Mouse (Mus musculus) right cerebral cortex, postnatal 4 days (tissue): ENCODE measurements around the gene Tmem216.

Experiments
- DNase-seq: peaks from one replicate; pipeline ENCODE4 v3.0.0-alpha.2; 2022

The Tmem216 gene

GRCm38 (mm10) chr19:10555624-10556510, at the start of gene Tmem216:
TSS of gene Tmem216 (minus strand) at chr19:10556238.
- DNase-seq: peak; percentile 84

DNA sequence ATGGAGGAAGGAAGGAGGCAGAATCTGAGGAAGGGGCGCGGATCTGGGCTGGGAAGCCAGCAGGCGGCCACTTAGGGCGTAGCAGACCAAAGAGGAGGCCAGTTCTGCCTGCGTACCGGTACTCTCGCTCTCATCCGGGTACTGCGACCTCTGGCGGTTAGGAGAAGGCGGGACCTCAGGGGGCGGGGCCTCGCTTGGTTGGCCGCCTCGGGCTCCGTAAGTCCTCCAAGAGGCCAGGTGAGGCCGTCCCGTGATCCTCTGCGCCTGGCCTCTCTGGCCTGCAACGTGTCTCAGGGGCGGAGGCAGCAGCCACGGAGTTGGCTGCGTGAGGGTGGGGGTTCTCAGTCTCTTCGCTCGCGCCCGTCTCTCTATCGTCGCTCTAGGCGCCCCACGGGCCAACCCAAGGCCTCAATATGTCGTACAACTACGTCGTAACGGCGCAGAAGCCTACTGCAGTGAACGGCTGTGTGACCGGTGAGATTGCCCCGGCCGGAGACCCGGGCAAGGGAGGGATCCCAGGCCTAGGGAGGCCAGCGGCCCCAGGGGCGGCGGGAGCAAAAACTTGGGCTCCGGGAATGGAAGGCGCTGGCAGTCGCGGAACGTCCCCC, 49.4 kb upstream of the Tmem216 start, which contains the start of the genes Ddb1 and Tkfc:
Gene Ddb1, plus strand, starts transcription at position 35 of the 608 bp plus-strand sequence.
Gene Tkfc, minus strand, starts transcription at position 362 of the 608 bp plus-strand sequence.
- peak; percentile 98 for DNase-seq

- DNase-seq: no peak
These were observed 48.5 kb upstream of the Tmem216 start for GRCm38 (mm10) chr19:10604534-10604933.

DNA sequence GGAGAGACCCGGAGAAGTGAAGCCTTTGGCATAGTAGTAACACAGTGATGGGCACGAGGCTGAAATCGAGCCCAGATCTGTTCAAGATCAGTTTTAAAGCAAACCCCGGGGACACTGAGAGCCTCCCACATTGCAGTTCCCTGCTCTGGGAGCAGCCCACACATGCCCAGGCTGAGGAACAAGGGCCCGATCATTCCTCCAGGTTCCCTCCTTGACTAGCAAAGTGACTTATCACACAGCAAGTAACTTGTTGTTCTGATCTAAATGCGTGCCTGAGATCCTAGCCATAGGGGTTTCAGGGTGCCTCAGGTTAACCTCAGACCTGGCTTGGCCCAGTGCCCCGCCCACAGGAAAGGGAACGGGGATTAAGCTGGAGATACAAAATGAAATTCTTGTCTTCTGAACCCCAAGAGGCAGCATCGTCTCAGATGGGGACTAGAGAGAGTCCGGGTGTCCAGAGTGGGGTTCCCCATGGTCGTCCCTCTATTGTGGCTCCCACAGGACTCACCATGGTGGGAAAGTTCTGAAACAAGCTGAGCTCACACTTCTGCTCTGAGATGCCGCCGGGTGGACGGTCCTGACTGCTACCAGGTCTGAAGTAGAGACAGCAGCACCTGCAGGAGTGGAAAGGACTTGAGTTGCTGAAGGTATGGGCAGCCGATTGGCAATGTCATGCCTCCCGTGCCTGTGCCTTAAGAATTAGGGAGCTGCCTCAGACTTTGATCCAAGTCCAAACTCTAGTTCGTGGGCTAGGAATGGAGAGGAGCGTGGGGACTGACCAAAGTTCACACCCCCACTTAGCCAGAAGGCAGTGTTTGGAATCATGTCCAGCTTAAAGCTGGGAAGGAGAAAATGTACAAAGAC, 47.9 kb upstream of the Tmem216 start:
- no peak for DNase-seq

- peak; percentile 96 for DNase-seq
These were observed 46.7 kb upstream of the Tmem216 start for GRCm38 (mm10) chr19:10602787-10603186.

- no peak for DNase-seq
These were observed 46.3 kb upstream of the Tmem216 start for GRCm38 (mm10) chr19:10602247-10602769.

DNA sequence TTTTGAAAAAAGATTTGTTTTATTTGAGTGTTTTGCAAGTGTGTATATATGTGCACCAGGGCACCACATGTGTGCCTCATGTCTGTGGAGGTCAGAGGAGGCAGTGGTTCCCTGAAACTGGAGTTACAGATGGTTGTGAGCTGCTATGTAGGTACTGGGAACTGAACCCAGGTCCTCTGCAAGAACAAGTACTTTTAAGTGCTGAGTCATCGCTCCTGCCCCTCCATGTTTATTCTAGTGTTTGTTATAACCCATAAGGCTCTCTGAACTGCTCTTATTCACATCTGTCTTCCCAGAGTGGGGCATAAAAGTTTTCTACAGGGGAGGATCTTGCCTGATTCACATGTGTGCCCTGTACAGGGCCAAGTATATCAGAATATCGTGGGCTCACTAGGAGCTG, 43.6 kb upstream of the Tmem216 start:
- DNase-seq: no peak

GRCm38 (mm10) chr19:10598188-10598587, 42.1 kb upstream of the Tmem216 start:
- no peak for DNase-seq

- no peak for DNase-seq
These were observed 35.8 kb upstream of the Tmem216 start for GRCm38 (mm10) chr19:10591659-10592377.

- no peak for DNase-seq
These were observed 34.3 kb upstream of the Tmem216 start for GRCm38 (mm10) chr19:10590301-10590700.

DNA sequence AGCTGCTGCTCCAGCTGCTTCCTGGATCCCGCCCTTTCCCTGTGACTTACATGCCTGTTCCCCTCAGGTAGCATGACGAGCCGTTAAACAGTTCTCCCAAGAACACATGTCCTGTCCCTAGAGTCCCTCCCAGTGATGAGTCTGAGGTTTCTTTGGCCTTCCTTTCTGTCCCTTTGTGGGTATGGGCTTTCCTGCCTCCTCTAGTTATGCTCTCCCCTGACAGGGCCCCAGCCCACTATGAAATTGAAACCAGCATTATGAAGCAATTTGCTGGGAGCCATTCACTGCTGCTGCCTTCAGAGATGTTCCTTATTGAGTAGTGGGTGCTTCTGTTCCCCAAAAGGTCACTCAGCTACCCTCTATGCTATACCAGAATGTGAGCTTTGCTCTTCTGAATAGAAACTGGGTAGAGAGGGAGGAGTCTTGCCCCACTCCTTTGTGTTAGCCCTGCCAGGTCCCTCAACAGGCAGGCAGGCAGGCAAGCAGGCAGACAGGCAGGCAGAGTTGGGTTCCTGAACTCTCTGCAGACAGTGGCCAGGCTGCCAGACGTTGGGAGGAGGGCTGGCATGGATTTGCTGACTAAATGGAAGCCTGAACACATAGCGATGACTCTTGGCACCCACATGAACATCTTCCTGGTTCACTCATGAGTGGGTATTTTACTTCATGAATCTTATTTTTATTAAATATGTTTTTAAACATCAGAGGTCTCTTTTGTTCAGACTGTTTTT, 33.3 kb upstream of the Tmem216 start:
- DNase-seq: no peak

DNA sequence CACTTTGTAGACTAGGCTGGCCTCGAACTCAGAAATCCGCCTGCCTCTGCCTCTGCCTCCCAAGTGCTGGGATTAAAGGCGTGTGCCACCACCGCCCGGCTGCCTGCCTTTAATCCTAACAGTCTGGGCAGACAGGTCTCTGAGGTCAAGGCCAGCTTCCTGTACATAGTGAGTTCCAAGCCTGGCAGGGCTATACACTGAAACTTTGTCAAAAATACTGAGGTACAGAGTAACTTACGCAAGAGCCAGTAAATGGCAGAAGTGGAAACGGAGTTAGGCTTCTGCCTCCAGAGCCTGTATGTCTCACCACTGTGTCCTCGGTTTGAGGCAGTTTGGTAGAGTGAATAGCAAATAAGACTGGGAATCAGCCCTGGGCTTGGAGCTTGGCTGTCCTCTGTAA, 31.2 kb upstream of the Tmem216 start:
- DNase-seq: no peak

GRCm38 (mm10) chr19:10585112-10585511, 29.1 kb upstream of the Tmem216 start:
- DNase-seq: no peak

DNA sequence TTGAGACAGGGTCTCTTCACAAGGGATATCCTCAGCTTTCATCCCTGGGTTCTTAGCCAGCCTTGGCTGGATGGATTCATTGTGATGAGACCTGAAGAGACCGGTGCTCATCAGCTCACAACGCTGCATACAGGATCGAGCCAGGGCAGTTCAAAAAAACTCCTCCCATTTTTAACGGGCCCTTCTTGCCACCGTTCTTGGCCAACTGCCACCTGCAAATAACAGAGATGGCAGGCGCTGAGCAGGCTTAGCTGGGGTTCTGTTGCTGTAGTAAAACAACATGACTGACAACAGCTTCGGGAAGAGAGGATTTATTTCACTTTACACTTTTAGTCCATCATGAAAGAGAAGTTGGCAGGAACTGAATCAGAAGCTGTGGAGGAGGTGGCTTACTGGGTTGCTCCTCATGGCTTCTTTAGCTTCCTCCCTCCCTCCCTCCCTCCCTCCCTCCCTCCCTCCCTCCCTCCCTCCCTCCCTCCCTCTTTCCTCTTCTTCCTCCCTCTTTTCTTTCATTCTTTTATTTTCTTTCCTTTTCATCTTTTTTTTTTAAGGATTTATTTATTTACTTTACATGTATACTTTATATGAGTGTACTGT, 27.6 kb upstream of the Tmem216 start:
- DNase-seq: no peak

GRCm38 (mm10) chr19:10581984-10582383, 25.9 kb upstream of the Tmem216 start:
- no peak for DNase-seq

DNA sequence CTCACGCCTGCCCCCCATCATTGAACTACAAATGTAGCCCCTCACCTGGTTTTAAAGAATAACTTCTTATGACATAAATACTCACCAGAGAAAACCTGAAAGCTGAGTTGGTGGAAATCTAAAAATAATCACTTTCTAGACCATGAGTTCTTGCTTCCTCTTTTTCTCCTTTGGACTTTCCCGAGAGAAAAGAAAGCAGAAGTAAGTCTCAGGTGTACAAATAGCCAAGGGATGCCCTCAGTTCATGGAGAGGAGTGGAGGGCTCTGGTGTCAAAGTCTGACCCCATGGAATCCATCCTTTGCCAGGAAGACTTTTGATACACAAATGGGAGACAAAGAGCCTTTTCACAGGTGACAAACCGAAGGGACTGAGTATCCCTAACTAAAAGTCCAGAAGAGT, 24.7 kb upstream of the Tmem216 start:
- DNase-seq: no peak

DNA sequence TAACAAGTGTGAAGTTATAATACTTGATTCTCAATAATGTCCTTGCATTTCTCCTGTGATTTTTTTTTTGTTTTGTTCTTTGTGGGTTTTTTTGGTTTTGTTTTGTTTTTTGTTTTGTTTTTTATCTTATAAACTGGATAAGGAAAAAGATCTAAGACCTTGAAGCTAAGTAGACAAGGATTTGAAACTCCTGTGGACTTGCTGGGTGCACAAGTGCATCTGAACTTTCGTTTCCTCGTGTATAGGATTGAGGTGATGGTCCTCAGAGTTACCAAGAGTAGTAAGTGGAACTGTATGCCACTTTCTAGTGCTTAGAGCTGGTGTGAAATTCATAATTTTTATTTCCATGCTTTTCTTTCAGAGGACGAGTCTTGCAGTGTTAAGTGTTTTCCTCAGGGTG, 24.1 kb upstream of the Tmem216 start:
- no peak for DNase-seq

DNA sequence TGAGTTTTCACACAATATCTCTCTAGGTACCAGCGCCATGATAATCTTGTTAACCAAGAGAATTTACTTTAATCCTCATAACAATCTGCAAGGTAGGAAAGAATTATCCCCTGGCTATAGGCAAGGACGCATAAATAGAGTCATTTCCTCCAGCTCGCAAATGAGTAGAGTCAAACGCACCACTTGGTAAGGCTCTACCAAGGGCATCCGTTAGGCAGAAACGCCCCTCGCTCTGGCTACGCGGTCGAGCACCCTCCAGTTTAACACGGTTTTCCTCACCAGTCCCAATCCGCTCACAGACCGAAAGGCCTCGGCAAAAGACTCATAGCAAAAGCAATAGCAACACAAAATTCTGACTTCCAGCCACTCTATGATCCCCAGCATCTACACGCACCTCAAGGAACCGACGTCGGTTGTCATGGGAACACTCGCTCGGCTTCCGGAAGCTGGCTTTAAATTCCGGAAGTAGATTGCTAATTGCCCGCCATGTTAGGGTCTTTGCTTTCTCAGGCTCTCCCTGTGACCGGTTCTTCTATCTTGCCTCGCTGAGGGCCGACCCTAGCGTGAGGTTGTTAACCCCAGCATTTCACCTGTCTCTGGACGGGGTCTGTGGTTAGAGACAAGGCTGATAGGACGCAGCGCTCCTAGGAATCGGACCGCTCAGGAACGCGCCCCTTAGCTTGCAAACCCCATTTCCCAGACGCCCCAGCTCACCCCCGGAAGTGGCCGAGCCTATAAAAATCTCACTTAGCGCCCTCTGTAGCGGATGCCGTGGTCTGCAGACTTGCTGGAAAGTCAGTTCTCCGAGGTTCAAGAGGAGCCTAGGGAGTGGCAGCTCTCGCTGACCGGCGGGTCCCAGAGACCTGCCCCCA, 20.9 kb upstream of the Tmem216 start, which contains the start of the genes Cyb561a3 and Tmem138:
Gene Cyb561a3, plus strand, starts transcription at position 483 of the 872 bp plus-strand sequence.
Gene Tmem138, minus strand, starts transcription at position 673 of the 872 bp plus-strand sequence.
- DNase-seq: peak; percentile 84

DNA sequence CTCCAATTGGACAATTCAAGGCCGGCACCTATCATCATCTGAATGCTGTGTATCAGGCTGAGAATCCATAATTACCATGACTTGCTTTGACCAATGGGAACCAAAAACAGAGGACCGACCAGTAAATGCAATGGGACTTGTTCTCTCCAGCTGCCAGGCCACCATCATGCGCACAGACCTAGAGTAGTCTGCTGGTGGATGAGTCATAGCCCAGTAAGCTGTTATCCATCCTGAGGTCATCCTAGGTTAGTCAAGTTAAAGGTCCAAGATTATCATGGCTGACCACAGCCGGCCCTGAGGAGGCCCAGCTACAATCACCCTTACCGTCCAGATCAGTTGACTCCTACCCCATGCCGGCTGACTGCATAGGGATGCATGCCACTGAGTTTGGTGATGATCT, 13.6 kb upstream of the Tmem216 start:
- no peak for DNase-seq

DNA sequence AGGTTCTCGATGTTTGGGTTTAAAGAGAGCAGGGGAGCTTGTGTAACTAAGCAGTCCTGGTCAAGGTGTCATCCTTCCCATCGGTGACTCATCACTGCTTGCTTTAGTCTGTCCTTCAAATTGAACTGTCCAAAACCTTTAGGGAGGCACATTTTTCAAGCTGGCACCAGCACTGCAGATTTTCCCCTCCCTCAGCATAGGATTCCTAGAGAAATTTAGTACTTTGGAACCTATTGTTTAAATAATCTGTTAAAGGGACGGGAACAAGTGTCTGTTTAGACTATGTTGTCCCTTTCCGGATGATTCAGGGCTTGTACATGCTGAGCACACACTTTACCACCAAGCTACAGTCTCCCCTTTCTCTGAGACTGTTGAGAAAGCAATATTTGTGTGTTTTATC, 9.2 kb upstream of the Tmem216 start:
- DNase-seq: no peak
